ENCODE assay signal across 8 mouse cellular contexts in the genomic region with DNA sequence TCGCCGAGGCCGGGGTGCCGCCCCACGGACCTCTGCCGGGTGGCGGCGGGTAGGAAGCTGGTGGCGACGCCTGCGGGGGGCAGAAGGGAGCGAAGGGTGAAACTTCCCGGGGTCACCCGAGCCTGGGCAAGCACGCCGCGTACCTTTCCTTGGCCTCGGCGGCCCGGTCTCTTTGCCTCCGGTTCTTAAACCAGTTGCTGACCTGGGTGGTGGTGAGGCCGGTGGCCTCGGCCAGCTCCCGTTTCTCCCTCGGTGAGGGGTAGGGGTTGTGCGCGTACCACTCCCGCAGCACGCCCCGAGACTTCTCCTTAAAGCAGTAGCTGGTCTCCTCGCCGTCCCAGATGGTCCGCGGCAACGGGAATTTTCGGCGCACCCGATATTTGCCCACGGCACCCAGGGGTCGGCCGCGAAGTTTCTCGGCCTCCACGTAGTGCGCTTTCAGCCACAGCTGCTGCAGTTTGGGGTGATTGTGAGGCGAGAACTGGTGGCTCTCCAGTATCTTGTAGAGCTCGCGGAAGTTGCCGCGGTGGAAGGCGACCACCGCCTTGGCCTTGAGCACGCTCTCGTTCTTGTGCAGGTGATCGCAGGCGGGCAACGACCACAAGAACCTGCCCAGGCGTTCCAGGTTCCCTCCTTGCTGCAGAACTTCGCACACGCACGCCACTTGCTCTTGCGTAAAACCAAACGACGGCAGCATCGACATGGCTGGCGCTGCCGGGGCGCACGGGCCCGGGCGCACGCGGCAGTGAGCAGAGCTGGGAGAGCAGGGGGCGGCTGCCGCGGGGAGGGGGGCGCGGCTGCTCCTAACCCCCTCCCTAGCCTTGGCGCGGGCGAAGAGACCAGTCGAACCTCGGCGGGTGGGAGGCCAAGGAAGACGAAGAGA. TPM values are rescaled to one million over a fixed set of nuclear protein-coding genes. Genes with fewer than 3 reads are reported as not detected.
DNase-seq lines count a peak whose midpoint lies in the region; ATAC-seq lines count a peak whose summit lies in the region.

No protein-coding gene starts in this region.

- peak overlapping the region; percentile 69 for H3K27ac ChIP-seq in forebrain, embryonic 12.5 days
- H3K27ac ChIP-seq in hindbrain, embryonic 15.5 days (replicated peaks) = no peak overlapping the region
- H3K27ac ChIP-seq in midbrain, embryonic 13.5 days = no peak overlapping the region

- H3K4me1 ChIP-seq in forebrain, embryonic 12.5 days = peaks cover 29% of the 10 kb centered on the region
- H3K4me1 ChIP-seq in hindbrain, embryonic 15.5 days (replicated peaks) = peaks cover 22% of the 10 kb centered on the region
- peaks cover 24% of the 10 kb centered on the region for H3K4me1 ChIP-seq in midbrain, embryonic 13.5 days (replicated peaks)

- peaks cover 89% of the 10 kb centered on the region for H3K27me3 ChIP-seq in forebrain, embryonic 12.5 days
- peaks cover 88% of the 10 kb centered on the region for H3K27me3 ChIP-seq in hindbrain, embryonic 15.5 days
- peaks cover 97% of the 10 kb centered on the region for H3K27me3 ChIP-seq in midbrain, embryonic 13.5 days

- peak overlapping the region; percentile 52 for H3K4me2 ChIP-seq in forebrain, embryonic 12.5 days
- peak overlapping the region; percentile 55 for H3K4me2 ChIP-seq in hindbrain, embryonic 15.5 days
- peak overlapping the region; percentile 50 for H3K4me2 ChIP-seq in midbrain, embryonic 13.5 days (replicated peaks)

- DNase-seq in heart, adult 11 months = peak; percentile 90
- DNase-seq in heart, adult 8-10 months (ENCODE audit: low spot score) = no peak
- DNase-seq in CD4-positive, CD25-positive, alpha-beta regulatory T cell, adult 2 months (ENCODE audit: low read depth, low spot score) = peak; percentile 46
- DNase-seq in layer of hippocampus, adult 9-10 months (ENCODE audit: low spot score) = no peak
- no peak for DNase-seq in ovary, postnatal 10 days (ENCODE audit: low spot score)

- peak overlapping the region; percentile 50 for H3K9ac ChIP-seq in forebrain, embryonic 12.5 days
- H3K9ac ChIP-seq in hindbrain, embryonic 15.5 days = no peak overlapping the region
- H3K9ac ChIP-seq in midbrain, embryonic 13.5 days (replicated peaks) = no peak overlapping the region

- peak overlapping the region; percentile 41 for H3K4me3 ChIP-seq in forebrain, embryonic 12.5 days (replicated peaks)
- H3K4me3 ChIP-seq in hindbrain, embryonic 15.5 days = peak overlapping the region; percentile 27
- peak overlapping the region; percentile 31 for H3K4me3 ChIP-seq in midbrain, embryonic 13.5 days (replicated peaks)

- H3K36me3 ChIP-seq in forebrain, embryonic 12.5 days (replicated peaks) = no peaks in the 10 kb centered on the region
- no peaks in the 10 kb centered on the region for H3K36me3 ChIP-seq in hindbrain, embryonic 15.5 days
- H3K36me3 ChIP-seq in midbrain, embryonic 13.5 days = no peaks in the 10 kb centered on the region

- WGBS in forebrain, embryonic 12.5 days = under 1% methylated on average over 82 of the region's 85 CpGs
- WGBS in hindbrain, embryonic 15.5 days = under 1% methylated on average over 84 of the region's 85 CpGs
- WGBS in midbrain, embryonic 13.5 days = under 1% methylated on average over 81 of the region's 85 CpGs

- H3K9me3 ChIP-seq in forebrain, embryonic 12.5 days = no peaks in the 10 kb centered on the region
- H3K9me3 ChIP-seq in hindbrain, embryonic 15.5 days = no peaks in the 10 kb centered on the region
- H3K9me3 ChIP-seq in midbrain, embryonic 13.5 days = no peaks in the 10 kb centered on the region

- ATAC-seq in forebrain, embryonic 12.5 days (ENCODE audit: low FRiP score) = peak; percentile 33; the same call in 1 of the 2 replicates
- ATAC-seq in hindbrain, embryonic 15.5 days (ENCODE audit: low FRiP score, low read depth) = no peak; the same call in 1 of the 2 replicates
- peak; percentile 70 for ATAC-seq in midbrain, embryonic 13.5 days

RNA-seq across cellular contexts. Expression of a gene that starts 7.7 kb away (rescaled TPM):
- 1 to 10 TPM; 1.6 to 3.6 (median 2.9) TPM for total RNA-seq in heart, adult 8-10 months (2022)
- polyA plus RNA-seq in forebrain, embryonic 12.5 days (2016; fragmentation: Nextera tagmentation; extraction: Ambion mirVana) = 8.5 and 11.0 TPM in 2 replicates
- polyA plus RNA-seq in hindbrain, embryonic 15.5 days (2015; fragmentation: Nextera tagmentation; extraction: Ambion mirVana) = 0.65 and 1.5 TPM in 2 replicates
- polyA plus RNA-seq in midbrain, embryonic 13.5 days (2015; fragmentation: Nextera tagmentation; extraction: Ambion mirVana) = 0.64 and 0.70 TPM in 2 replicates

Comparison
In these comparisons a context has a peak if more than half of its experiments do, and no peak if none do; other contexts are left out.
1. DNase-seq: peak in heart, adult 11 months (single experiment) and CD4-positive, CD25-positive, alpha-beta regulatory T cell, adult 2 months (single experiment); none in heart, adult 8-10 months (single experiment), layer of hippocampus, adult 9-10 months (single experiment) and ovary, postnatal 10 days (single experiment).
2. Peak in every context shown above with its lines, with median percentiles within 50 percentile points of each other: H3K4me2 ChIP-seq and H3K4me3 ChIP-seq.